Mouse (Mus musculus) hindbrain, embryonic 16.5 days (tissue): ENCODE measurements around the gene Msi2. TPM values are rescaled to one million over a fixed set of nuclear protein-coding genes. Genes with fewer than 3 reads are reported as not detected.

Experiments used
- ATAC-seq: fragments of 200-750 bp; cut with Nextera tagmentation; 2 replicates; pipeline ENCODE4 v1.8.0; 2017; ENCODE audit warnings: moderate TSS enrichment, moderate library complexity
- H3K27ac ChIP-seq: fragments of 300-500 bp; sonication (generic); 2 replicates; pipeline ENCODE4 v1.5.1; 2014; ENCODE audit warnings: low read depth, mild to moderate bottlenecking, control low read depth, low read length, moderate library complexity
- H3K27me3 ChIP-seq: fragments of 300-500 bp; sonication (generic); replicated peaks from 2 replicates; pipeline ENCODE4 v1.6.1; 2014; ENCODE audit warnings: low read length; ENCODE audit not compliant: control insufficient read depth, insufficient read depth
- H3K36me3 ChIP-seq: fragments of 300-500 bp; sonication (generic); 2 replicates; pipeline ENCODE4 v1.6.1; 2014; ENCODE audit warnings: mild to moderate bottlenecking, low read length, moderate library complexity, mixed read lengths; ENCODE audit not compliant: control insufficient read depth, insufficient read depth
- H3K4me1 ChIP-seq: fragments of 300-500 bp; sonication (generic); 2 replicates; pipeline ENCODE4 v1.6.1; 2014; ENCODE audit warnings: low read depth, low read length; ENCODE audit not compliant: control insufficient read depth, insufficient read depth
- H3K4me2 ChIP-seq: fragments of 300-500 bp; sonication (generic); 2 replicates; pipeline ENCODE4 v1.6.1; 2014; ENCODE audit warnings: mild to moderate bottlenecking, low read length, control low read depth, moderate library complexity
- H3K4me3 ChIP-seq: fragments of 300-500 bp; sonication (generic); 2 replicates; pipeline ENCODE4 v1.5.1; 2014; ENCODE audit warnings: mild to moderate bottlenecking, low read length, control low read depth, moderate library complexity
- H3K9ac ChIP-seq: fragments of 300-500 bp; sonication (generic); 2 replicates; pipeline ENCODE4 v1.6.1; 2014; ENCODE audit warnings: low read depth, mild to moderate bottlenecking, control low read depth, low read length, moderate library complexity
- H3K9me3 ChIP-seq: fragments of 300-500 bp; sonication (generic); 2 replicates; pipeline ENCODE4 v1.6.1; 2014; ENCODE audit warnings: mild to moderate bottlenecking, low read length, moderate library complexity; ENCODE audit not compliant: control insufficient read depth
- WGBS: fragments of 180-500 bp; shearing (Covaris S2); extraction: QIAGEN DNeasy Blood & Tissue Kit; methylation state at CpG from one replicate; pipeline ENCODE4 v1.1.7; 2014; 5-methylcytosine and 5-hydroxymethylcytosine counted together
- polyA plus RNA-seq: library from polyadenylated mRNA; unstranded; fragments of >200 nt; fragmentation: Nextera tagmentation; extraction: Ambion mirVana; gene quantifications from 2 replicates; pipeline ENCODE4 v1.2.1, GENCODE M21; 2015

Msi2 gene
- polyA plus RNA-seq, 1 experiment from 2014 or later: 31.0 TPM

DNA sequence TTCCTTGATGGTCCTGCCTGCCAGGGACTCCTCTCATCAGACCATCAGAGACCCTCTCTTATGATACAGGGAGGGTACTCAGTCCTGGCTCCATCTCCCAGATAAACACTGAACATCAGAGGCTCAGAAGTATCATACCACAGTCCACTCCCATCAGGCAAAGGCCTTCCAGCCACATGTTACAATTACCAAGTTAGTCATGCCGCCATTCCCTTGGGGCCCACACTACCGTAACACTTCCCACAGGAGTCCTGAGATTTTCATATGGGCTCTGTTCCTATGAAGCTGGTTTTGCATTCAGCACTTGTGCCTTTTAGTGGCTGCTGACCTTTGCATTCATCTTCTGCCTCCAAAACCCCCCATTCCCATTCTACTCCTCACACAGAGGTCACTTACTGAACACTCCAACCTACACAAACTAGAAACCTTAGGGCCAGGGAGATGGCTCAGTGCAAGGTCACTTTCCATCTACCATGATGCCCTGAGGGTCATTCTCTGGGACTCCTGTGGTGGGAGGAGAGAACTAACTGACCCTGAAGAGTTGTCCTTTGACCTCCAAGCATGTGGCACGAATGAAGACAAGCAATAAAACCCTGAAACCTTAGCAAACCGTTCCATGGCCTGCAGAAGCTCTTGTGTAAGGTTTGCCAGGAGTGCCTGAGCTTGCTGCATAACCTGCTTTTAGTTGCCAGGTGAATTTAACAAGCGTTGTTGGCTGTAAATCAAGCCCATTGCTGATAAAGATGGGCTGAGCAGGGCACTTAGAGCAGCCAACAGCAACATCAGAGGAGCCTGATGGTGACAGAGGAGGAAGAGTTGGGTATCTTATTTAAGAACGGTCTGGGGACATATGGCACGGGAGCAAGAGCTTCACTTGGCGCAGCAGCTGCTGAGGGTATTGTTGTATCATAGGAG, 323.0 kb downstream of the Msi2 start:
- Histone ChIP-seq H3K27ac (peak overlapping the region; percentile 74), H3K4me1 (peaks cover 27% of the 10 kb centered on the region), H3K4me3 (no peak overlapping the region), H3K4me2 (no peak overlapping the region), H3K27me3 (no peaks in the 10 kb centered on the region), H3K9me3 (no peaks in the 10 kb centered on the region), H3K36me3 (no peaks in the 10 kb centered on the region), H3K9ac (no peak overlapping the region)
- 50% methylated on average over 8 of the region's 8 CpGs for whole genome bisulfite sequencing
- ATAC-seq: no peak

DNA sequence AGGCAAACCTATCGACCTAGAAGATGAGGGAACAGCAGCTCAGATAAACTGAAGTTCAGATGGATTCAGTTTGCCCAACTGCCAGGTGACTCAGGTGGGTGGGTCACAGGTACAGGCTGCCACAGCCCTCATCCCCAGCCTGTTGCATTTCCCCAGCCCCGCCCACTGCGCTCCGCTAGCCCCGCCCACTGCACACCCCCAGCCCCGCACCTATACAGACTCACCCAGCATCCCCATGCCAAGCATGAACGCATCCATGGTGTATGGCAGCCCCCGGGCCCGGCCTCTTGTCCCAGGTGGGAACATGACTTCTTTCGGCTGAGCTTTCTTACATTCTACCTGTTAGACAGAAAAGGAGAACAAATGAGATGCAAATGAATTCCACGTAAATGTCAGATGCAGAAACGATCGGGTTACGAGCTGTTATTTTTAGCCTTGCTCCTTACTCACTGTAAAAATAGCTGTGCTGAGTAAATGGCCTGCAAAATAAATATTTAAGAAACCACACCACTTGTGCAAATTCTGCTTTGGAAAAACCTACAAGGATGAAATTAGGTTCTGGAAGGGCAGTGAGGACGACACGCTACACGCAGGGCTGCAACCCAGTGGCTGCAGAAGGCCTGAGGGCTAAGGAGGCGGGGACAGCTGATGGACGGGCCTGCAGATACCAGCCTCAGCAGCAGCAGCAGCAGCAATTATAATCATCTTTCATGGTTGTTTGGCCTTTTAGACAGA, 323.8 kb downstream of the Msi2 start:
- H3K36me3 ChIP-seq: no peaks in the 10 kb centered on the region
- no peaks in the 10 kb centered on the region for H3K9me3 ChIP-seq
- peak overlapping the region; percentile 74 for H3K27ac ChIP-seq
- peaks cover 30% of the 10 kb centered on the region for H3K4me1 ChIP-seq
- no peak overlapping the region; the same call in 1 of the 2 replicates for H3K9ac ChIP-seq
- H3K4me2 ChIP-seq: no peak overlapping the region
- no peak for ATAC-seq
- no peaks in the 10 kb centered on the region for H3K27me3 ChIP-seq
- H3K4me3 ChIP-seq: no peak overlapping the region
- 56% methylated on average over 19 of the region's 19 CpGs for WGBS

DNA sequence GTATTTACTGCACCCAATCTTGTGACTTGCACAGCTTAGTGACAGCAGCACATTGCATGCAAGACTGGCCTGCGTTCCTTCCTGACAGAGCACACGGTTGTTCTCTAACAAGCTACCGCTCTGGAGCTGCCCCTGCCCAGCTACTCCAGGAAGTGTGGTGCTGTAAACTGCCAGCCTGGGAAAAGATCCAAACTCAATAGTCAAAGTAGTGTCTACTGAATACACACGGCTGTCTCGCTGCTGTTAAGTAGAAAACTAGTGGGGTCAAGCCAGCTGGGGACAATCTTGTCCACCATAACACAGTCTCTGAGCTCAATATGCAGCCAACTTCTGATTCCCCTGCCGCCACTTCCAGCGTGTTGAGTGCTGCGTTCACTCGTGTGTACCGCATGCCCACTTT, 325.6 kb downstream of the Msi2 start:
- no peak overlapping the region for H3K4me3 ChIP-seq
- peak; percentile 61 for ATAC-seq
- H3K27ac ChIP-seq: no peak overlapping the region; the same call in 1 of the 2 replicates
- H3K4me2 ChIP-seq: no peak overlapping the region
- no peak overlapping the region for H3K9ac ChIP-seq
- peaks cover 24% of the 10 kb centered on the region for H3K4me1 ChIP-seq
- H3K27me3 ChIP-seq: no peaks in the 10 kb centered on the region
- H3K36me3 ChIP-seq: no peaks in the 10 kb centered on the region
- no peaks in the 10 kb centered on the region for H3K9me3 ChIP-seq
- 64% methylated on average over 10 of the region's 10 CpGs for WGBS

DNA sequence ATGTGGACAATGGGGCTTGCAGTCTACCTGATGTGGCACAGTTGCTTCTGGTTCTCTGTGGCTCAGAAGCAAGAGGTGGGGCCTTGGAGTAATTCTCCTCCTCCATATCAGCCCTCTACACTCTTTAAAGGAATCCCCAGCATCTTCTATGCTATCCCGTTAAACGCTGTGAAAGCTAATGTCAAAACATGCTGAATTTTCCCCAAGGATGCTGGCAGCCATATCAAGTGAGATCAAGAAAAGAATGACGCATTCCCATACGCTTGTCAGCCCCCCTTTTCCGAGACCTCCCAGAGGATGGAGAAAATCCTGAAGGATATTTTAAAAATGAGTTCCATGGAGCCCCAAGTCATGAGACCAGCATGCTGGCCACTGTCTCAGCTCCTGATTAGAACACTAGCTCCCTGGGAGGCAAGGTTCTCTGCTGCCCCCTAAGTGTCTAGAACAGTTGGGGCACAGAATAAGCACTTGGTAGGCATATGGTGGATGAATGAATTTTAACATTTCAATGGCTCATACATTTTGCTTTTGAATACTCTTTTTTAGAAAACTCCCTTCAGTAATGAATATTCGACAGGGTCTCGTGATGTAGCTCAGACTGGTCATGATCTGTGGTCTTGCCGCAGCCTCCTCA, 327.0 kb downstream of the Msi2 start:
- Histone ChIP-seq H3K27me3 (no peaks in the 10 kb centered on the region), H3K4me3 (no peak overlapping the region), H3K4me2 (no peak overlapping the region), H3K36me3 (no peaks in the 10 kb centered on the region), H3K27ac (no peak overlapping the region), H3K9ac (no peak overlapping the region), H3K4me1 (peaks cover 24% of the 10 kb centered on the region), H3K9me3 (no peaks in the 10 kb centered on the region)
- 74% methylated on average over 8 of the region's 8 CpGs for WGBS
- ATAC-seq: no peak

- H3K36me3 ChIP-seq: no peaks in the 10 kb centered on the region
- H3K9ac ChIP-seq: no peak overlapping the region
- H3K27me3 ChIP-seq: no peaks in the 10 kb centered on the region
- ATAC-seq: peak; percentile 59; the same call in 1 of the 2 replicates
- no peak overlapping the region for H3K4me3 ChIP-seq
- 54% methylated on average over 6 of the region's 6 CpGs for WGBS
- H3K4me1 ChIP-seq: peaks cover 12% of the 10 kb centered on the region
- H3K27ac ChIP-seq: no peak overlapping the region
- H3K4me2 ChIP-seq: no peak overlapping the region
- no peaks in the 10 kb centered on the region for H3K9me3 ChIP-seq
These were observed 328.8 kb downstream of the Msi2 start for GRCm38 (mm10) chr11:88389530-88389929.

GRCm38 (mm10) chr11:88386916-88387315, 331.4 kb downstream of the Msi2 start:
- Histone ChIP-seq H3K27me3 (no peaks in the 10 kb centered on the region), H3K4me2 (no peak overlapping the region), H3K4me3 (no peak overlapping the region), H3K4me1 (peaks cover 8% of the 10 kb centered on the region), H3K36me3 (no peaks in the 10 kb centered on the region), H3K9ac (no peak overlapping the region), H3K9me3 (no peaks in the 10 kb centered on the region), H3K27ac (no peak overlapping the region)
- WGBS: 72% methylated on average over 4 of the region's 4 CpGs
- no peak for ATAC-seq

DNA sequence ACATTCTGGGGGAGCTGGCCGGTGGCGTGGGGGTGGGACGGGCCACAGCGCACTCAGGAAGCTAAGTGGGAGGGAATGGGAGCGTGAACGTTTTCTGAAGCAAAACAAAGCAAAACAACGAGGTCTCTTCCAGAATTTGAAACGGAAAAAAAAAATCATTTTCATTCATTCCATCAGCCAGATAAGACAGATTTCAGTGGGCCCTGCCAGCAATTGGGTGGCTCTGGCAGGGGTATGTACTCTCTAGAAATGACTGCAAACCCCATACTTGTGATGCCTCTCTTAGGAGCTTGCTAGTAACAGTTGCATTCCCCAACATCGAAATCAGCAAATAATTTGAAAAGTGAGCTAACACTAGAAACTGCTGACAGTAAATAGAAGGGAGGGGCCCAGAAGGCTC, 335.9 kb downstream of the Msi2 start:
- Histone ChIP-seq H3K27ac (no peak overlapping the region), H3K9me3 (no peaks in the 10 kb centered on the region), H3K4me3 (no peak overlapping the region), H3K36me3 (no peaks in the 10 kb centered on the region), H3K9ac (no peak overlapping the region), H3K27me3 (no peaks in the 10 kb centered on the region), H3K4me1 (peaks cover 19% of the 10 kb centered on the region), H3K4me2 (no peak overlapping the region)
- WGBS: 70% methylated on average over 9 of the region's 9 CpGs
- no peak for ATAC-seq

DNA sequence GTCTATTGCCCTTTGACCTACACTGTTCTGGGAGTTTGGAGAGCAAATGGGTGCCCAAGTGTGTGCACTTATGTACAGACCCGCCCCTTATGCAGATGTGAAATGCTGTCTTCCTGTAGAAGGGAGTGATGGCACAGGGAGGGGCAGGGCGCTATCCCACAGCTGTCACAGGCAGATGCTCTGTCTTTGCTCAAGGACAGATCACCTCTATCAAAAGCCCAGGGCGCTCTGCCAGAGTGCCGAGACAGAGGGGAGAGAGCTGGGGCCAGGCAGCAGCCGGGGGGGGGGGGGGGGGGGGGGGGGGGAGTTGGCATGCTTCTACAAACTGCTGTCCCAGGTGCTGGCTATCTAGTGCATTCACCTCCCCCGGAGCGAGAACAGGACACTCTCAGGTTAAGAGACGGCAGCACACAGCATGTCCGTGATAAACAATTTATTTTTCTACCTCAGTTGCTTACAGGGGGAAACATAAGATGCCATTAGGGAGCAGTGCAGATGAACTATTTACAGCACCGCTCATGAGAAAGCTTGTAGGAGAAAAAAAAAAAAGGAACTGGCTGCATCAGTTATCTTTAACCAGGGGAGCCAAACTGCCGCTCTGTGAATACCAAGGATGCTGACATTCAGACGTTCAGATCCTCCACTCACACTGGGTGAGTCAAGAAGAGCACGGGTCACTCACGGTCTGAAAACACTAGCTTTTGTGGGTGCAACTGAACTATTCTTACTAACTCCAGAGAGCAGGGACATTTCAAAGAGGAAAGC, 337.0 kb downstream of the Msi2 start:
- H3K27me3 ChIP-seq: no peaks in the 10 kb centered on the region
- no peaks in the 10 kb centered on the region for H3K9me3 ChIP-seq
- H3K36me3 ChIP-seq: no peaks in the 10 kb centered on the region
- no peak overlapping the region for H3K4me3 ChIP-seq
- WGBS: 46% methylated on average over 11 of the region's 14 CpGs
- no peak overlapping the region for H3K4me2 ChIP-seq
- ATAC-seq: 0 out of 2 replicates have a peak, but pooled peaks have one; percentile 24
- H3K4me1 ChIP-seq: peaks cover 19% of the 10 kb centered on the region
- H3K27ac ChIP-seq: no peak overlapping the region; the same call in 1 of the 2 replicates
- H3K9ac ChIP-seq: no peak overlapping the region
